Mouse (Mus musculus) 3T3-L1 (cell line): Measurements from ENCODE around the gene Mcoln3.

Experiments used
- DNase-seq: peaks from one replicate; pipeline ENCODE4 v3.0.0-alpha.2; 2015; ENCODE audit warnings: low read depth, low spot score

The Mcoln3 gene

DNA sequence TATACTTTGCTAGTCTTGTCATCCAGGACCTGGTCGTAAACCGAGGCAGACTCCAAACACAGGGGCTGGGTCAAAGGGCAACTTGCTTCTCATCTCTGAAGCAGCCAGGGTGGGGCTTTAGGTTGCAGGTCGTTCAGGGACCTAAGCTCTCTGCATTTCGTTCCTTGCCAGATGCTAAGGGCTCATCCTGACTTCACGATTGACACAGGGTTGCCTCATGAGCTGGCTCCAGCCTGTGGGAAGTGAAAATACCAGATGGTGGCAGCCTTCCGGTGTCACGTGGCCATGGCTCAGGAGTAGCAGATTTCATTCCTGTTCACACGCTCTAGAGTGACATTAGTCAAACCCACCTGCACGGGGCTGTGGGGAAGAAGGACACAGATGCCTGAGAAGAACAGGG is 17.6 kb downstream of the Mcoln3 start:
- no peak for DNase-seq

DNA sequence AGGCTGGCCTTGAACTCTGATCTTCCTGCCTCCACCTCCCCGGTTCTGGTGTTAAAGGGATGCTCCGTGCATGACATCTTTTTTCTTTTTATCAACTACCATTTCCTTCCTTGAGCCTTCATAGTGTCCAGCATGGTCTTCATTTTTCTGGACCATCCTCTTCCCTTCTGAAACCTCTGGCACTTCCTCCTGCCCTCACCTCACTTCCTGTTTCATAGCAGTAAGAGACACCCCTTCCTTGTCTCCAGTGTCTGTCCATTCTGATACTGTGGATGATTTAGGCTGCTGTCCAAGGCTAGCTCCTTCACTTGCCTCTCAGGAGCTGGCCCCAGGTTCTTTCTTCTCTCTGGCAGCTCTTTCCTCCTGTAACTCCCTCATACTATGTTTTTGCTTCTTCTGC is 18.2 kb downstream of the Mcoln3 start:
- no peak for DNase-seq

DNA sequence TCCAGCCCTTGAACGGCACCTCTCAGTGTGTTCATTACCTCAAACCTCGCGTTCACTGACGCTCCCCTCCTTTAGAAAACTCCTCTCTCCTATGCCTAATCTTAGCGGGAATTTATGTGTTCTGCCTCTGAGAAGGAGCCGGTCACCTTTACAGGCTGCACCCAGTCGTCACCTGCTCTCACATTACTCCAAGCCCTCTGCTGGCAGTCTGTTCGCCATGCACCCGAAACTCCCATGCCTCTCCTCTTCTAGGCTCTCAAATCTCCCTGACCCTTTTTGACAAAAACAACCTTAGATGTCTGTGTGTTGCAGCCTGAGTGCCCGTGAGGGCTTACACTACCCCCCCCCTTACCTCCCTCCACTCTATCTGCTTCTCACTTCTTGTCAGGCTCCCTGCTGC is 19.2 kb downstream of the Mcoln3 start:
- DNase-seq = peak; percentile 12

DNA sequence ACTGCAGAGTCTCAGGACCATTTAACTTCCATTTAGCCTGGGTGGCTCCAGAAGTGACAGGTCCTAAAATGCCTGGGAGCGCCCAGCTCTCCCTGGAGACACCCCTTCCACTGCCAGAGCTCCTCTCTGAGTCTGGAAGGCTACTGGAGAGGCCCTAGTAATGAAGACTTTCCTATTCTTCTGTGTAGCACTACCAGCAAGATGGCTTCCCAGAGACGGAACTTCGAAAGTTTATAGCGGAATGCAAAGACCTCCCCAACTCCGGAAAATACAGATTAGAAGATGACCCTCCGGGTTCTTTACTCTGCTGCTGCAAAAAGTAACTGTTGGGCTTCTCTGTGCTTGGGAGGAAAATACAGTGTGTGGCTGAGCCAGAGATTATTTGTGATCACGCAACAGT is 23.0 kb downstream of the Mcoln3 start:
- DNase-seq = no peak

DNA sequence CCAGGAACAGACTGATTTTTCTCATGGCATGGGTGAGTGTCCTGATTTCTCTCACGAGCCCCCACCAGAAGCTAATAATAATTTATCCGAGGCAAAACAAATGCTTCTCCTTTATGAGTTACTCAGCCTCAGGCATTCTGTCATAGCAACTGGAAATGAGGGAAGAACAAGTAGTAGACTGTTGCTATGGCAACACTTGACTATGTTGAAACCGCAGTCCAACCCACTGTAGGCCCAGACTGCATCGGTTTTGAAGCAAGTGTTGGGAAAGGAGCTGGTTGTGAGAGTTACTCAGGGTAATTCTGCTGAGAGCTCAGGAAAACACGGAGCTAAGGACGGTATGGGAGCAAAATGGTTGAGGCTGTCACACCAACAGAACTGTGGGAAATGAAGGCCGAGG is 25.3 kb downstream of the Mcoln3 start:
- no peak for DNase-seq

DNA sequence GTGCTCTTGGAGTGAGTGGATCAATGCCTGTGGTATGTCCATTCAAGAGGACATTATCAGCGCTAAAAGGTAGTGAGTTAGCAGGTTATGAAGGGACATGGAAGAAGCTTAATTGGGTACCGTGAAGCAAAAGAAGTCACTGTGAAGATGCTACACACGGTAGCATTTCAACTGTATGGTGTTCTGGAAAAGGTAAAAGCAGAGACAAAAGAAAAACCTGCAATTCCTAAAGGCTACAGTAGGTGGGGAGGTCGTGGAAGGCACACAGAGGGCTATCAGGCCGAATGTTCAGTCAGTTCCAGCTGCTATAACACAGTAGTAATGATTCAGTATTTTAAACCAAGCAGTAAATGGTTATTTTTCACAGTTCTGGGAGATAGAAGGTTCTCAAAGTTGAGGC is 28.3 kb downstream of the Mcoln3 start:
- DNase-seq = peak; percentile 14

DNA sequence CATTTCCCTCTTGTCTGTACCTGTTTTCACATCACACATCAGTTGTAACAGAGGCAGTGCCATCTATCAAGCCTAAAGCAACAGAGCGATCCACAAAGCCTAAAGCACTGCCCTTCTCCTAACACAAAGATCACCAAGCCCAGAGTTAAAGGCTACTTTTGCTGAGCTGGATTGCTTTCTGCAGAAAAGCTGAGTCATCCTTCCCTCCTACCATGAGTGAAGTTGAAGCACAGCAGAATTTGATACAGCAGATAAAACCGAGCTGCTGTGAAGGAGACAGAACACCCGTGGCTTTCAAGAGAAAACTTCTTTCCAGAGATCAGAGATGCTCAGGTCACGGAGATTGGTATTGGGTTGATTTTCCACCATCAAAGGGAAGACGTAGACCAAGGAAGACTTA is 28.9 kb downstream of the Mcoln3 start:
- DNase-seq = peak; percentile 20

DNA sequence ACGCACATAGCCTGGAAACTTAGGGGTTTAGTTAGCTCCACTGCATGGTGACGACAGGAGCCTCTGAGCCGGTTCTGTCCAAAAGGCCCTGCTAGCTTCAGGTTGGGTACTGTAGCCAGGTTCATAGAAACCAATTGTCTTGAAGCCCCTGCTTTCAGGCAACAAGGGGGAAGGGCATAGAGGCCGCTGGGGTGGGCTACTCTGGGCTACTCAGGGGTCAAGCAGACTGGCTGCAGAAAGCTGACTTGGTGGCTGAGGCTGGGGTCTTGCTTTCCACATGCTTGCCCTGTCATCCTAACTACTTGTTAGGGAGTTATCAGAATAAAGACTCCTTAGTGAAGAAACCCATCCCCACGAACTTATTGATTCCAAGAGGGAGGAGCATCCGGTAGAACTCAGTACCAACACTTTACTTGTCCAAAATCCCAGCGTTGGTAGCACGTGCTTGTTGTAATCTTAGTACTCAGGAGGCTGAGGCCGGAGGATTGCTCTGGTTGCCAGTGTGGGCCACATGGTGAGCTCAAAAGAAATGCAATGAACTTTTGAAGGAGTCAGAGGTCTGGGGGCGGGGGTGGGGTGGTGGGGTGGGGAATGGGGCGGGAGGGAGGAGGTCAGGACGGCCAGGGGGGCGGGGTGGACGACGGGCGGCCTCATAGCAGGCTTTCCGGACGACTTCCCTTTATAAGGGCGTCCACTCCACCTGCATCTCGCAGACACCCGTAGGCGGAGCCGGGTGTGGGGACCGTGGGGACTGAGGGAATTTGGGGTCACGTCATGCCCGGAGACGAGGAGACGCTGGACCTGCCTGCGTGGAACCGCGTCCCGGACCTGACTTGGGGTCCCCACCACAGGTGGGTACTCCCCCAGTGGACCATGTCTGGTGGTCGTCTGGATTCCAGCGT is 32.2 kb downstream of the Mcoln3 start, which contains the start of gene Mcoln2:
Gene Mcoln2, plus strand, starts transcription at position 678 of the 902 bp plus-strand sequence.
- no peak for DNase-seq

DNA sequence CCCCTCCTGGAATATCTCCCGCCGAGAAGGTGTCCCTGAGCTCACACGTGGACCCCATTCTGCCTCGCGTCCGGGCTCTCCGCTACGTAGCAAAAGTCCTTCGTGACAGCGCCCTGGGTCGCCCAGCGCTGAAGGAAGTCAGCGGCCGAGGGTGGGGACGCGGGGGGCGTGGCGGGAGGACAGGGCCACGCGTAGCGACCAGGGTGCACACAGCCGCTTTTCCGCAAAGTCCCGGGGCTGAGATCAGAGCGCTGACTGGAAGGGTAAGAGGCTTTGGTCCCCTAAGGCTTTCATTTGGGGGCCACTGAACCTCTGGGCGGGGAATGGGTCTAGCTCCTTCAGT is 32.8 kb downstream of the Mcoln3 start:
- no peak for DNase-seq

DNA sequence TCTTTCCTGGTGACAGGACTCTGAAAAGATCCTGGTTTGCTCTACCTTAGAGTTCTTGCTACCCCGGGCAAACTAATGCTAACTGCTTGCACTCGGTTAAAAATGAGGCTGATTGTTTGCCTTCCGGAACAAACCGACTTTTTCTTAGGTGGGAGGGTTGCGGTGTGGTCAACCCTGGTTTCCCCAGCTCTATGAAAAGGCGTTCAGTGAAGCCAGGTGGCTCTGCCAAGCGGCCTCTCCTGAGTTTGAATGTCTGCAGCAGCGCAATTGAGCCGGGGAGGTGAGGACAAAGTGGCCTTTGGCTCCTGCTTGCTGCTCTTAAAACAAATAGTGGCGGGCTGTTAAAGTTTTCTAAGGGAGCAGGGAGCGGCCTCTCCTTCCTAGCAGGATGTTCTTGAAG is 33.3 kb downstream of the Mcoln3 start:
- DNase-seq = no peak

DNA sequence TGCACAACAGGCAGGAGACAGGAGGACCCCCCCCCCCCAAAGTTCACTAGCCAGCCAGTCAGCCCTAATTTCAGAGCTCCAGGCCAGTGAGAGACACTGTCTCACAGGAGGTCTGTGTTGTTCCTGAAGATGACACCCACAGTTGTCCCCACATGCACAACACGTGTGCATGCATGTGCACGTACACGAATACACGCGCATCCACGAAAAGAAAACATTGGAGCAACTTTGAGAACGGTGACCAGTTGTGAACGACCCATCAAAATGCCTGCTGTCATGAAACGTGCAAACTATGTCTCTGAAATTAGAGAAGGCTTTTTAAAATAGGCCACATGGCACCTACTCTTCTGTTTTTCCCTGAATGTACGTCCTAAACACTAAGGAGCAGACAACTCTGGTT is 34.1 kb downstream of the Mcoln3 start:
- no peak for DNase-seq

DNA sequence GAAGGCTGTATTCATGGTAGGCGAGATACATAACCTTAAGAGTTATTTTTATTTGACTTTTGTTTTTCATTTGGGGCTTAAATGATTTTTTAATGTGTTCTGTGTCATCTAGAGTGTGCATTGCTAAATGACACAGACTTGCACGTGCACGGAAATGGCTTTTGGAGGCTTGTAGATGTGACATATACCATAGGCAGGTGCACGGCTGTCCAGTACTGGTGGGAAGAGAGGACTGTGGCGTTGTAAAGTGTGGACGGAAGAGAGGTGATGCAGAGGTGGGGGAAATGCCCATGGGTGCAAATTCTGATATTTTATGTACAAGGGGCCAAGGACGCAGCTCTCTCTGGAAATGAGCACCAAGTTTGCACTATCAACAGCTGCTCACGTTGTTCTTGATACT is 34.5 kb downstream of the Mcoln3 start:
- DNase-seq = no peak

DNA sequence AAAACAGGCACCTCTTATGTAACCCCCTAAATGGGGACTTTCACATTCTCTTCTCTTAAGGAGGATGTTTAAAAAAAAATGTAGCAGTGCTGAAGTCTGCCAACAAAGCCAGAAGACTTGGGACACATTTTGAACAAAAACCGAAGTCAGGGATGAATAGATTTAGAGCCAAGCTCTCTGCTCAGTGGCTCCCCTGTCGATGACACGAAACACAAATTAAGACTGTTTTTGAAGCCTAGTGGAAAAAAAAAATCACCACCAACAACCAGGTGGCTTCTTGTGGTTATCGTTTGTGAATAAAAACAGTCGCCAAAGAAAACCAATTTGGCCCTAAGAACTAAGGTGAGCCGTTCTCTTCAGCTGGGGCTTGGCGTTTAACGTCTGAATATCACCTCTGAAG is 35.1 kb downstream of the Mcoln3 start:
- DNase-seq = no peak

DNA sequence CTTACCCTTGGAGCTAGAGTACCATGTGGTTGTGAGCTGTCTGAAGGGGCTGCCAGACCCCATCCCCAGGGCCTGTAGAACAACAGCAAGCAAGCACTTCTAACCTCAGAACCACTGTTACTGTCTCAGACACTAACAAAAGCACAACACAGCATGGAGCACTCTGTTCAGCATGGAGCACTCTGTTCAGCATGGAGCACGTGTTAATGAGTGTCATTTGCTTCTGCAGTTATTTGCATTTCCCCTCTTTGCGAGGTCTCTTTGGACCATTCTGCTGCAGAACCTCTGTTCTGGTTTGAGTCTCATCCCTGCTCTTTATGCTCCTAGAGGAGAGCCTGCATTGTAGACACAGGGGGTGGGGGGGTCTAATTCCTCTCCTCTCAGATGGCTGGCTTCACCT is 35.7 kb downstream of the Mcoln3 start:
- DNase-seq = no peak

DNA sequence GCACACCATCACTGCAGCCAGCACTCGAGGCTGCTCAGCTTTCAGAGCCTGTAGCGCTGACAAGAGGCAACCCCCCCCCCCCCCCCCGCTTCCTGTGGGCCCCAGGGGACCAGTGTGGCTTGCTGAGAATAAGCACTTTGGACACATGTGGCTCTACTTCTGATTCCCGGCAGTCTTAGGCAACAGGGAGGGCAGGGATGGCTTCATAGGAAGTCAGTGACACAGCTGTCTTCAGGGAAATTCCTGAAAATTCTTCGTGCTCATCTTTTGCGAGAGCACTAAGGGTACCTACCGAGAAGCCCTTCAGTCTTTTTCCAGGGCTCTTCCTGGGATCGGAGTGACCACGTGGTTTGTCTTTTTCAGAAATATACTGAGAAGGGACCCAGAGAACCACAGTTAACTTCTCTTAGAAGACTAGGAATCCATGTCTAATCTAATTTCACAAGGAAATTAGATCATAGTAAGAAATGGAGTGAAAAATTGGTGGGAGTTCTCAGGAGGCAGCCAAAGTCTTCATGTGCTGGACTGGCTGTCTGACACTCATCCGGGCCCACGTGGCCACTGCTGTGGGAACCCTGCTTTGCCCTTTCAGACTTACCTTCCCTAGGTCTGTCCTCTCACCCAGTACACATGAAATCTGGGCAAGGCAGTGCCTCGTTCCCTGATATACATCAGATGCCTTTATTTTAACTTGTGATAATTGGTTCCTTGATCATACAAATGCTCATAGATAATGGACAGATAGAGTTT is 36.8 kb downstream of the Mcoln3 start:
- DNase-seq = peak; percentile 71

DNA sequence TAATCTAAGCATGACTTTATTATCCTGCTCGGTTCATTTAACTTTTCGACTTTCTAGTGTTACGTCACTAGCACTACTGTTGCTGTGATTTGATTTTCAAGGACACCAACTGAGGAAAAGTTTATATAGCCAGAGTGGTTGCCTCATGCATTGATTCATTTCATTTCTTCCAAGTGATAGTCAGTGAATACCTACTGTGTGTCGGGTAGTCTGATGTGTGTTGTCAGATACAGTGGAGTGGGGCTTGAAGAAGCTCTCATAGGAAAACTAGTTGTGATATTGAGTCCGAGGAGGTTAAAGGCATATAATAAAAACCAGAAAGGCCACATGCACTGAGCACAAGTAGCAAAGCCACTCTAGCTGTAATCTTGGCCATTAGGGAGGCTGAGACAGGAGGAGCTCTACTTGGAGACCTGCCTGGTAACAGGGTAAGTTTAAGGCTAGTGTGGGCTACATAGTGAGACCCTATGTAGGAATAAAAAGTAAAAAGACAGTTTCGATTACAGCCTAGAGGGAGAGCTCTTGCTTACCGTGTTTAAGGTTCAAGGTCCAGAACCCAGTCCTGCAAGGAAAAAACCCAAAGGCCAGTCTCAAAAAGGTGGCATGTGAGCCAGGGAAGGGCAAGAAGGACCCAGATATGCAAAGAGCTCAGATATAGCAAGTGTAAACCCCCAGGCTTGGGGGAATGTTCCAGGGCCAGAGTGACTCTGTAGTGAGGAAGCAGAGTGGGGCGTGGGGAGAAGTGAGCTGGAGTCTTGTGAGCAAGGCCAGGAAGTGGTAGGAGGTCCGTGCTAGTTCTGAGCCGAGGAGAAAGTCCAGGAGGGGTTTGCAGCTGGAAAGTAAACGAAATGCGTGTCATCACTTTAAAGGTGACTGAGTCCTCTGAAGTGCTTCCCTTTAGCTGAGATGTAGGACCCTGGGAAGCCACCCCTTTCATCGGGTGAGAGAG is 38.7 kb downstream of the Mcoln3 start:
- no peak for DNase-seq

DNA sequence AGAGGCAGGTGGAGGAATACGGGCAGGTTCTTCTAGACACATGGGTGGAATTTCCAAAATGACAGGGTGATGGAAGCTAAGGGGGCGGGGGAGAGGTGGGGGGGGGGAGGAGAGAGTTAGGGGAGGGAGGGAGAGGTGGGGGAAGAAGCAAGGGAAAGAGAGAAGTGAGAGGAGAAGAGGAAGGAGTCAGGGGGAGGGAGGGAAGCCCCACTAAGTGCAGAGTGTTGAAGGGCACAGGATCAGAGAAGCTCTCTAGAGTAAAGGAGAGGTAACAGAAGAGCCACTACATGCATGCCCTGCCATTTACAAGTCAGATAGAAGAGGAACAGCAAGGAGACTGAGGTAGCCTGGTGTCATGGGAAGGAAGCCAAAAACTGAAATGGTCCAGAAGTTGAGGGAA is 39.6 kb downstream of the Mcoln3 start:
- no peak for DNase-seq

DNA sequence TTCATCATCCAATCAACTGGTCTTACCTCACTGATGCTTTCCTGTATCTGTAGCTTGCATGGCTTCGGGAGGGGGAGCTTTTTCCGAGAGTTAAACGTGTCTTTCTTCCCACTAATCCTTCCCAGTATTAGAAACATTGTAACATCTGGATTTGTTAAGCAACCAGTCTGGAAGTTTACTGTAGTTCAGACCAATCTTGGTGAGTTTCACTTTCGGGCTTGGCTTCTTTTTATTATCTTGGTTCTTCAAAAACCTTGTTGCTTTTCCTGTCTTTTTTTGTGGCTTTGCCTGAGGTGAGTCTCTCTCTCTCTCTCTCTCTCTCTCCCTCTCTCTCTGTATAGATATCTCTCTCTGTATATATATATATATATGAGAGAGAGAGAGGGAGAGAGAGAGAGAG is 40.8 kb downstream of the Mcoln3 start:
- peak; percentile 40 for DNase-seq

DNA sequence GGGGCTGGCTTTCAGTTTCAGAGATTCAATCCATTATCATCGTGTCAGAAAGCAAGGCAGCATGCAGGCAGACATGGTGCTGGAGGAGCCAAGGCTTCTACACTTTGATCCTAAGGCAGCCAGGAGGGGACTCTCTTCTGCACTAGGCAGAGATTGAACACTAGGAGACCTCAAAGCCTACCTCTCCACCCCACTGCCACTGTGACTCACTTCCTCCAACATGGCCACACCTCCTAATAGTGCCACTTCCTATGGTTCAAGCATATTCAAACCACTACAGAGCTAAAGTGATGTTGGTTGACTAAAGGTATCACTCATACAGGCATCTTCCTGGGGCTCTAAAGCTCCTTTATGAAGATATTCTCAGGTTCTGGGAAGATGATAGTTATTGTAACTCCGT is 42.1 kb downstream of the Mcoln3 start:
- DNase-seq = no peak

DNA sequence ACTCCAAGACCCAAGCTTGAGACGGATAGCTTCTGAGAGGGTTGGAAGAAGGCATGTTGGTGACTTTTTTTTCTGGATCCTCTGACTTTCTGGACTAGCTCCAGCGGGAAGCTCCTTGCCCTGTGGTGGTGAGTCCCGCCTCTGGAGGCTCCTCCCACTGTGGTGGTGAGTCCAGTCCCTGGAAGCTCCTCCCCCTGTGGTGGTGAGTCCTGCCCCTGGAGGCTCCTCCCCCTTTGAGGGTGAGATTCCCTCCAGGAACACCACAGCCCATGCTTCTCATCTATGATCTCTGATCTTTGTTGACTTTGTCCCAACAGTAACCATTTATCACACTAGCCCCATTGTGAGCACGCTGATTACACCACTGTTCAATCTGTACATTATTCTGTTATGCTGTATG is 44.9 kb downstream of the Mcoln3 start:
- DNase-seq = peak; percentile 21

DNA sequence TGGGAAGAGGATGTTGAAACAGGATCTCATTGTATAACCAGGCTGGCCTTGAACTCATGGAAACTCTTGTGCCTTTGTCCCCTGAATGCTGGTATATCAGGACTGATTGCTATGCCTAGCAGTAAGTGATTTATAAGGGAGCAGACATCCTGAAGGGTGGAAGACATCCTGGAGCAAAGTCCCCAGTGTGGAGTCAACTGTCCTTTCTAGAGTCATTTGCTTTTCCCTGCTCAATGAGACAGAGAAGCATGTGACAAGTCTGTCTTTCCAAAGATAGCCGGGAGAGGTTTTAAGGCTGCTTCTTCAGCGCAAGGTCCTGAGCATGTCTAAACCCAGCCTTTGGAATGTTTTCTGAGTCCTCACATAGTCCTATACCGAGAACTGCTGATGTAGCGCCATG is 52.1 kb downstream of the Mcoln3 start:
- no peak for DNase-seq

DNA sequence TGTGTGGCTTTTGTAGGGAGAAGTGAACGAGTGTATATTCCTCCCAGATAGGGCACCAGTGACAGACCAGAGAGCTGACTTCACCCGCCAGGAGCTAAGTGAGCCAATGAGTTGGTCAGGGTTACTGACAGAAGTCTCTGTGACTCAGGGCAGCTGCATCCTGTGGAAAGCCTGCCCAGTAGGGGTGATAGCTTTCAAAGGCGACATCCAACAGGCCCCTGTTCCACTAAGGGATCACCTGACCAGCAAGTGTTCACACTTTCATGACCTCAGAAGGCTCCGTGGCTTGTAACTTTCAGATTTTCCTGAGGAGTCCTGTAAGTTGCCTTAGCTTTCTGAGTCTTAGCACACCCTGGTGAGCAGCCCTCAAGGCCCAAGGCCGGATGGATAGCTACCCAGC is 55.8 kb downstream of the Mcoln3 start:
- DNase-seq = no peak
